Mouse (Mus musculus): ENCODE results near the gene 9530003J23Rik.
"Not testable (repeated sequence)": the region's sequence is repeated elsewhere in the genome, so short reads cannot be mapped to it uniquely, and the experiment has no call there.

GRCm38 (mm10) chr10:117208787-117209186 lies 29.7 kb downstream of the 9530003J23Rik start:
- not testable (repeated sequence) for TF ChIP-seq CTCF (IDR thresholded peaks at IDR 0.05; ENCODE audit: control insufficient read depth, insufficient read depth, insufficient replicate concordance, low read depth, low read length); POLR2A (IDR thresholded peaks at IDR 0.05; ENCODE audit: control insufficient read depth, low read depth, low read length)

All from testis, adult 2 months (tissue).